Mouse (Mus musculus): ENCODE data around the gene Gsg1l. TPM values are rescaled to one million over a fixed set of nuclear protein-coding genes. Genes with fewer than 3 reads are reported as not detected.

Gene Gsg1l
- polyA plus RNA-seq, 1 experiment from 2014 or later: 0.72 TPM

DNA sequence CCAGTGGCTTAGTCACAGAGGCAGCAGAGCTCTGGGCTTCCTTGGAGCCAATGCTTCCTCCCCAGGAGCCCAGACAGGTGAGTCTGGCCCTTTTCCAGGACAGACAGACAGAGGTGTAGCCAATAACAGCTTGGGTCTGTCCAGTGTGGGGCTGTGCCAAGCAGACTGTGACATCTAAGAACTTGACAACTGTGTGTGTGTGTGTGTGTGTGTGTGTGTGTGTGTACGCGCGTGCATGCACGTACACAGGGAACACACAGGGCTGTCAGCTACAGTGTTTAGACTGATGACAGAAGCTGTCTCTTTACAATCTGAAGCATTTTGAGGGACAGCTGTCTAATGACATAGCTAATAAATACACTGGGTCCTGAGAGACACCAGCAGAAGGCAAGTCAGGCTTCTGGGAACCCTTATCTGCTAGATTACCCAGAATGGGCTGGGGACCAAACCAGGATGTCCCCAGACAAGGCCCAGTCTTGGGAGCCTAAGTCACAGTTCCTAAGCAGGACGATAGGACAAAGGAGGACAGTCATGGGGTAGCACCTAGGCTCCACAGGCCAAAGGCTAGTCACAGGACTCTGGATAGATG is 42.9 kb downstream of the Gsg1l start:
- Histone ChIP-seq H3K27me3 (ENCODE audit: insufficient read depth, low read length) (no peaks in the 10 kb centered on the region), H3K36me3 (ENCODE audit: insufficient read depth, low read length) (no peaks in the 10 kb centered on the region), H3K4me2 (ENCODE audit: low read length) (peak overlapping the region; percentile 23; the same call in 1 of the 2 replicates), H3K9me3 (replicated peaks; ENCODE audit: low read length) (no peaks in the 10 kb centered on the region), H3K4me3 (replicated peaks; ENCODE audit: low read depth, low read length) (no peak overlapping the region), H3K4me1 (replicated peaks; ENCODE audit: insufficient read depth, low read length) (no peaks in the 10 kb centered on the region), H3K27ac (no peak overlapping the region), H3K9ac (ENCODE audit: low read depth, low read length) (no peak overlapping the region)
- ATAC-seq (replicated peaks; ENCODE audit: low FRiP score, low read depth): no peak; the same call in 1 of the 2 replicates
- no peak for DNase-seq (ENCODE audit: low spot score)
- TF ChIP-seq CTCF (IDR thresholded peaks at IDR 0.05; ENCODE audit: low read depth): no peak
- 77% methylated on average over 5 of the region's 5 CpGs for WGBS

DNA sequence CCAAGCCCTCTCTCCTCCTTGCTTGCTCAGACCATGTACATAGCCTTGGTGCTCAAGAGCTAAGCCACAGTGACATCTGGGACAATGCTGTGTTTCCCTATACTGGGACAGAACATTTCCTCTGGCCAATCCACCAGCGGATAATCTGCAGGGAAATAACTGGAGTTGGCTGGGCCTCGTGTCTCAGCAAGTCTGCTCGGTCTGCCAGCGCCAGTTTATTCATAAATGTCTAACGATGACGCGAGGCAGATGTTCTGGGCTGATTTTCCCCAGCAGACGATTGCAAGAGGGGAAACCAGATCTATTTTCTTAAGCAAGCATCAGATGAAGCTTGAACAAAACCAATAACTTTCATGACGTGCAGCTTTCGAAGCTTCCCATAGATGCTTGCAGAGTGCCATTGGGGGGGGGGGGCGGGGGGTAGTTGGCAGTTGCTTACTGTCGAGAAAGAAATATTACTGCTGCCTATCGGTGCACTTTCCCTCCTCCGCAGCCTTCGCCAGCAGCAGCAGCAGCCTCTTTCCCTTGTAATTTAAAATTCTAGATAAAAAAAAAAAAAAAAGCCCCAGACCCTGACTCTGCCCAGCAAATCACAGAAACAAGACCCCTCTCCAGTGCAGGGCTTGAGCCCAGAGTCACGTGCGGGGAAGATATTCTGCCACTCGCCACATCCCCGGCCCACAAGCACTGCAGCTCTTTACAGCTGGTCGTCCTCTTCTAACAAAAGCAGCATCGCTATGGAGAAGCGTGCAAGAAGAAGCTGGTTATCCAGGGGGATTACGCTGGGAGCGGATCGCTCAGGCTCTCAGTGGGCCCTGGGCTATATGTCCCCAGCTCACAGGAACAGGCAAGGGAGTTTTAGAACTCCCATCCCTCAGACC is 43.6 kb downstream of the Gsg1l start:
- ATAC-seq (replicated peaks; ENCODE audit: low FRiP score, low read depth): no peak

DNA sequence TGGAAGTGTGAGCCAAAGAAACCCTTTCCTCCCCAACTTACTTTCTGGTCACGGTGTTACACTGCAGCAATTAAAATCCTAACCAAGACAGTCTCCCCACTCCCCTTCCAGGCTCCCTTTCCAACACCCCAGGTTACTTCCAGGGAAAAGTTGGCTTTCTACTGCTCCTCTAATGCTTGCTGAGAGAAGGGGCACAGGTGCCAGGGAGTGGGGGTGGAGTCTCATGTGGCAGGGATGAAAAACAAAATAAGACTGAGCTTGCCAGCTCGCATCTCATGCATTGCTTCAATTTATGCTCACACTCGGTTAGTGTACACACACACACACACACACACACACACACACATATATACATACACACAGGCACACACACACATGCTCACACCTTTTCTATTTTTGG is 46.9 kb downstream of the Gsg1l start:
- Histone ChIP-seq H3K9me3 (replicated peaks; ENCODE audit: low read length) (no peaks in the 10 kb centered on the region), H3K27me3 (ENCODE audit: insufficient read depth, low read length) (no peaks in the 10 kb centered on the region), H3K36me3 (ENCODE audit: insufficient read depth, low read length) (no peaks in the 10 kb centered on the region), H3K9ac (ENCODE audit: low read depth, low read length) (no peak overlapping the region), H3K4me1 (replicated peaks; ENCODE audit: insufficient read depth, low read length) (no peaks in the 10 kb centered on the region), H3K4me3 (replicated peaks; ENCODE audit: low read depth, low read length) (no peak overlapping the region), H3K4me2 (ENCODE audit: low read length) (no peak overlapping the region), H3K27ac (no peak overlapping the region)
- DNase-seq (ENCODE audit: low spot score) (no peak), ATAC-seq (replicated peaks; ENCODE audit: low FRiP score, low read depth) (no peak)
- TF ChIP-seq CTCF (IDR thresholded peaks at IDR 0.05; ENCODE audit: low read depth): no peak
- WGBS: 64% methylated on average over 3 of the region's 3 CpGs

More for the DNA sequence above, 43.6 kb downstream of the Gsg1l start:
- Histone ChIP-seq H3K9me3 (replicated peaks; ENCODE audit: low read length) (no peaks in the 10 kb centered on the region), H3K4me2 (ENCODE audit: low read length) (peak overlapping the region; percentile 23; the same call in 1 of the 2 replicates), H3K9ac (ENCODE audit: low read depth, low read length) (no peak overlapping the region), H3K27me3 (ENCODE audit: insufficient read depth, low read length) (no peaks in the 10 kb centered on the region), H3K4me1 (replicated peaks; ENCODE audit: insufficient read depth, low read length) (no peaks in the 10 kb centered on the region), H3K4me3 (replicated peaks; ENCODE audit: low read depth, low read length) (no peak overlapping the region), H3K36me3 (ENCODE audit: insufficient read depth, low read length) (no peaks in the 10 kb centered on the region), H3K27ac (0 out of 2 replicates have a peak overlapping the region, but pooled peaks have one; percentile 25)
- no peak for TF ChIP-seq CTCF (IDR thresholded peaks at IDR 0.05; ENCODE audit: low read depth)
- 22% methylated on average over 25 of the region's 25 CpGs for WGBS
- DNase-seq (ENCODE audit: low spot score): peak; percentile 70

DNA sequence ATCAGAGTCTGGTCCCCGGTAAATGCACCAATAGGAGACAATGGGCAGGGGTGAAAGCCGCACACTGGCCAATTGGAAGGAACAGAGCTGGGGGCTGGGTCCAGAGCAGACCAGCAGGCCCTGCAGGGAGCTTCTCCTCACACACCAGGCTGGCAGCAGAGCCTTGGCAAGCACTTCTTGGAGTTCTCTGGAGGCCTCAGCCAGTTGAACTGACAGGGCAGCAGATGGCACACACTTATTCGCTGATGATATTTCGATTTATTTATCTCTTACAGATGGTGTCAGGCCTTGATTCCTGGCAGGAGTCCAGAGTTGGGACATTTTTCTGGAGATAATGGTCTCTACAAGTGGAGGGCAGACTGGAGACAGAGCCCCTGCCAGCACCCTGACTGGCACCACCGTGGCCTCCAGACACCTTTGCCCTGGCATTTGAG is 49.4 kb downstream of the Gsg1l start:
- DNase-seq (ENCODE audit: low spot score) (no peak), ATAC-seq (replicated peaks; ENCODE audit: low FRiP score, low read depth) (no peak)
- 87% methylated on average over 5 of the region's 5 CpGs for WGBS
- Histone ChIP-seq H3K27ac (no peak overlapping the region), H3K9me3 (replicated peaks; ENCODE audit: low read length) (no peaks in the 10 kb centered on the region), H3K27me3 (ENCODE audit: insufficient read depth, low read length) (no peaks in the 10 kb centered on the region), H3K4me2 (ENCODE audit: low read length) (no peak overlapping the region), H3K9ac (ENCODE audit: low read depth, low read length) (no peak overlapping the region), H3K4me3 (replicated peaks; ENCODE audit: low read depth, low read length) (no peak overlapping the region), H3K4me1 (replicated peaks; ENCODE audit: insufficient read depth, low read length) (no peaks in the 10 kb centered on the region), H3K36me3 (ENCODE audit: insufficient read depth, low read length) (no peaks in the 10 kb centered on the region)
- TF ChIP-seq CTCF (IDR thresholded peaks at IDR 0.05; ENCODE audit: low read depth): no peak

DNA sequence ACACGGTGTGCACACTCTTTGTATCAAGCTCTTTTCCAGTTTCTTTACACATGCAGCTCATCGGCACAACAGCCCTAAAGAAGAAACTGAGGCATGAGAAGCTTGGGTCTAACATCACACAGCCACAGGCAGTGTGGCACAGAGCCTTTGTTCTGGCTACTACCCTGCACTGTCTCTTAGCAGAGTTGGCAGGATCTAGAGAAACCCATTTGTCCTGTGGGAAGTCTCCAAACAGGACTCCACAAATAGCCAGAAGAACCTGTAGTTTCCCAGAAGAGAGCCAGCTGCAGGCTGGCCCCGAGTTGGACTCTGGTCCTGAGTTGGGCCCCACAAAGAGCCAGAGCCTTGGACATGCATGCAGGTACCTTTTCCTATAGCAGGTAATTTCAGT is 49.9 kb downstream of the Gsg1l start:
- Histone ChIP-seq H3K27ac (no peak overlapping the region), H3K36me3 (ENCODE audit: insufficient read depth, low read length) (no peaks in the 10 kb centered on the region), H3K4me2 (ENCODE audit: low read length) (no peak overlapping the region), H3K9me3 (replicated peaks; ENCODE audit: low read length) (no peaks in the 10 kb centered on the region), H3K4me1 (replicated peaks; ENCODE audit: insufficient read depth, low read length) (no peaks in the 10 kb centered on the region), H3K9ac (ENCODE audit: low read depth, low read length) (no peak overlapping the region), H3K4me3 (replicated peaks; ENCODE audit: low read depth, low read length) (no peak overlapping the region), H3K27me3 (ENCODE audit: insufficient read depth, low read length) (no peaks in the 10 kb centered on the region)
- no peak for TF ChIP-seq CTCF (IDR thresholded peaks at IDR 0.05; ENCODE audit: low read depth)
- WGBS: 88% methylated on average over 3 of the region's 3 CpGs
- ATAC-seq (replicated peaks; ENCODE audit: low FRiP score, low read depth) (no peak), DNase-seq (ENCODE audit: low spot score) (no peak)

DNA sequence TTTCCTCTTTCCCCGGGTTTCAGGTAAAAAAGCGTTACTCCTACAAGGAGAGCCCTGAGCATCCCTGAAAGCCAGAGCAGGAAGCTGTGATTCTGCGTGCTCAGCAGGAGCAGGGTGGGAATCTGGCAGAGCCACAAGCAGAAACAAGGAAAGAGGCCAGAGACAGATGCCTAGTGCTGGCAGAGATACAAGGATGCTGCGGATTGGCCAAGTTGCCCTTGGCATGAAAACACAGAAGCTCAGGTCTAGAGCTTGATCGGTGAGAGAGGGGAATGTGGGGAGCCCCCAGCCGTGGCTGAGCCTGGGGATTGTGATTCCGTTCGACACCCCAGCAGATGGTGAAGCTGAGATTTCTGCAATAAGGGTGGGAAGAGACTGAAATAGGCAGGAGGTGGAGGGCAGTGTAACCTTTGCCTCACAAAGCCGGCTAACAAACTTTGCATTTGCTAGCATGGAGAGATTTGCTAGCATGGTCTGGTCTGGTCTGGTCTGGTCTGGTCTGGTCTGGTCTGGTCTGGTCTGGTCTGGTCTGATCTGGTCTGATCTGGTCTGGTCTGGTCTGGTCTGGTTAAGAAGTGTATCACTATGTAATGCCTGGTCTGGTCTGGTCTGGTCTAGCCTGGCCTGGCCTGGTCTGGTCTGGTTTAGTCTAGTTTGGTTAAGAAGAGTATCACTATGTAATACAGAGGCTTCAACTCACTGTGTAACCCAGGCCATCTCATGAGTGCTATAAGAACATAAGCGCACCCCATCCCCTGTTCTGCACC is 50.4 kb downstream of the Gsg1l start:
- no peak overlapping the region for H3K4me3 ChIP-seq (replicated peaks; ENCODE audit: low read depth, low read length)
- no peak overlapping the region for H3K9ac ChIP-seq (ENCODE audit: low read depth, low read length)
- no peak overlapping the region for H3K27ac ChIP-seq
- H3K36me3 ChIP-seq (ENCODE audit: insufficient read depth, low read length): no peaks in the 10 kb centered on the region
- H3K9me3 ChIP-seq (replicated peaks; ENCODE audit: low read length): no peaks in the 10 kb centered on the region
- no peak for TF ChIP-seq CTCF (IDR thresholded peaks at IDR 0.05; ENCODE audit: low read depth)
- DNase-seq (ENCODE audit: low spot score) (no peak), ATAC-seq (replicated peaks; ENCODE audit: low FRiP score, low read depth) (no peak)
- WGBS: 75% methylated on average over 10 of the region's 10 CpGs
- no peaks in the 10 kb centered on the region for H3K4me1 ChIP-seq (replicated peaks; ENCODE audit: insufficient read depth, low read length)
- H3K4me2 ChIP-seq (ENCODE audit: low read length): no peak overlapping the region
- H3K27me3 ChIP-seq (ENCODE audit: insufficient read depth, low read length): no peaks in the 10 kb centered on the region
